In genomic region chr10:66983043-66983442, GRCm38 (mm10) we compare ENCODE assay signal across 27 mouse cellular contexts.
DNase-seq lines count a peak whose midpoint lies in the region; ATAC-seq and TF ChIP-seq lines count a peak whose summit lies in the region.
"Had no signal": no experiment of that assay in that cellular context is flagged by ENCODE, and none has a peak within 500 bp of the region (broad histone marks: within the 10 kb centered on the region; RNA-seq: fewer than 3 reads in every experiment).

No protein-coding gene starts in this region.

- H3K79me2 ChIP-seq in C2C12 (ENCODE audit: control insufficient read depth, insufficient read depth) = no peaks in the 10 kb centered on the region

- H3K4me3 ChIP-seq in C2C12 (ENCODE audit: insufficient read depth, poor library complexity, severe bottlenecking) = no peak overlapping the region
- no peak overlapping the region for H3K4me3 ChIP-seq in liver, postnatal 0 days (ENCODE audit: low read depth, low read length)
- H3K4me3 ChIP-seq in midbrain, embryonic 15.5 days = no peak overlapping the region
- H3K4me3 ChIP-seq: embryonic facial prominence, embryonic 13.5 days; erythroblast, embryonic 14.5 days; forebrain, embryonic 12.5 days; heart, embryonic 12.5 days; hindbrain, embryonic 10.5 days; kidney, embryonic 15.5 days; limb, embryonic 15.5 days; neural tube, embryonic 15.5 days had no signal

- TF ChIP-seq CTCF in C2C12 (IDR thresholded peaks at IDR 0.05; ENCODE audit: control insufficient read depth, insufficient read depth, insufficient read length) = no peak
- TF ChIP-seq CTCF in liver, postnatal 0 days (IDR thresholded peaks at IDR 0.05; ENCODE audit: low read depth) = no peak

- H3K9me3 ChIP-seq in liver, postnatal 0 days (ENCODE audit: low read length) = no peaks in the 10 kb centered on the region
- no peaks in the 10 kb centered on the region for H3K9me3 ChIP-seq in midbrain, embryonic 15.5 days
- H3K9me3 ChIP-seq: embryonic facial prominence, embryonic 13.5 days; forebrain, embryonic 12.5 days; heart, embryonic 12.5 days; hindbrain, embryonic 10.5 days; kidney, embryonic 15.5 days; limb, embryonic 15.5 days; neural tube, embryonic 15.5 days had no signal

- H3K27me3 ChIP-seq in C2C12 (ENCODE audit: control insufficient read depth, insufficient read depth, insufficient read length) = no peaks in the 10 kb centered on the region
- no peaks in the 10 kb centered on the region for H3K27me3 ChIP-seq in liver, postnatal 0 days (ENCODE audit: insufficient read depth, low read length)
- no peaks in the 10 kb centered on the region for H3K27me3 ChIP-seq in midbrain, embryonic 15.5 days (replicated peaks)
- H3K27me3 ChIP-seq: embryonic facial prominence, embryonic 13.5 days; forebrain, embryonic 12.5 days; heart, embryonic 12.5 days; kidney, embryonic 15.5 days; limb, embryonic 15.5 days; neural tube, embryonic 15.5 days had no signal

- DNase-seq in 416B (ENCODE audit: low read depth) (peak; percentile 71), MEL-GATA-1-ER (ENCODE audit: extremely low read depth, low read depth) (peak; percentile 16)
- peak; percentile 20 for DNase-seq in liver, postnatal 0 days
- DNase-seq in layer of hippocampus, adult 8-10 months (ENCODE audit: low spot score in 2 of 2) = no peak
- no peak for DNase-seq in ovary, postnatal 36 days (ENCODE audit: low spot score)
- no peak for DNase-seq in embryo, embryonic 10.5 days (ENCODE audit: low spot score)
- DNase-seq: adrenal gland, adult 2 months; cerebellum, adult 18-20 months; cerebellum, postnatal 14 days; embryo, embryonic 11 days; gastrocnemius, postnatal 36 days; heart, postnatal 10 days; kidney, adult 11 months; left cerebral cortex, postnatal 4 days; lung, adult 2 months had no signal

- no peaks in the 10 kb centered on the region for H3K79me3 ChIP-seq in C2C12 (ENCODE audit: low read depth)

- H3K4me1 ChIP-seq in liver, postnatal 0 days (ENCODE audit: insufficient read depth) = no peaks in the 10 kb centered on the region
- no peaks in the 10 kb centered on the region for H3K4me1 ChIP-seq in midbrain, embryonic 15.5 days
- H3K4me1 ChIP-seq: embryonic facial prominence, embryonic 13.5 days; heart, embryonic 12.5 days; hindbrain, embryonic 10.5 days; limb, embryonic 15.5 days; neural tube, embryonic 15.5 days had no signal

- no peak overlapping the region for H3K4me2 ChIP-seq in liver, postnatal 0 days (ENCODE audit: low read depth, low read length)
- no peak overlapping the region for H3K4me2 ChIP-seq in midbrain, embryonic 15.5 days
- H3K4me2 ChIP-seq: embryonic facial prominence, embryonic 13.5 days; forebrain, embryonic 12.5 days; heart, embryonic 12.5 days; kidney, embryonic 15.5 days; limb, embryonic 15.5 days; neural tube, embryonic 15.5 days had no signal

- ATAC-seq in liver, postnatal 0 days = no peak
- ATAC-seq in midbrain, embryonic 15.5 days (replicated peaks) = no peak
- ATAC-seq: hindbrain, postnatal 0 days; midbrain, embryonic 16.5 days had no signal

- H3ac ChIP-seq in C2C12 (ENCODE audit: control insufficient read depth, insufficient read length, low read depth) = no peak overlapping the region

- no peak overlapping the region for H3K27ac ChIP-seq in liver, postnatal 0 days (ENCODE audit: low read depth)
- no peak overlapping the region for H3K27ac ChIP-seq in midbrain, embryonic 15.5 days
- H3K27ac ChIP-seq: embryonic facial prominence, embryonic 13.5 days; forebrain, embryonic 12.5 days; hindbrain, embryonic 10.5 days; hindbrain, postnatal 0 days; kidney, embryonic 15.5 days; limb, embryonic 15.5 days; neural tube, embryonic 15.5 days had no signal

- H3K9ac ChIP-seq in liver, postnatal 0 days (replicated peaks) = no peak overlapping the region
- H3K9ac ChIP-seq in midbrain, embryonic 15.5 days = no peak overlapping the region
- H3K9ac ChIP-seq: embryonic facial prominence, embryonic 13.5 days; forebrain, embryonic 12.5 days; heart, embryonic 12.5 days; kidney, embryonic 15.5 days; limb, embryonic 15.5 days; neural tube, embryonic 15.5 days had no signal

- 64% methylated on average over 5 of the region's 5 CpGs for WGBS in liver, postnatal 0 days (ENCODE audit: insufficient replicate concordance)
- WGBS in midbrain, embryonic 15.5 days = 90% methylated on average over 5 of the region's 5 CpGs

- no peaks in the 10 kb centered on the region for H3K36me3 ChIP-seq in C2C12 (ENCODE audit: control insufficient read depth, insufficient read depth)
- no peaks in the 10 kb centered on the region for H3K36me3 ChIP-seq in liver, postnatal 0 days (replicated peaks; ENCODE audit: insufficient read depth, low read length)
- no peaks in the 10 kb centered on the region for H3K36me3 ChIP-seq in midbrain, embryonic 15.5 days (replicated peaks)
- H3K36me3 ChIP-seq: embryonic facial prominence, embryonic 13.5 days; forebrain, embryonic 12.5 days; heart, embryonic 12.5 days; hindbrain, embryonic 10.5 days; kidney, embryonic 15.5 days; limb, embryonic 15.5 days; neural tube, embryonic 15.5 days had no signal

- no peak for TF ChIP-seq EP300 in liver, postnatal 0 days (IDR thresholded peaks at IDR 0.05; ENCODE audit: low read depth)

TF ChIP-seq in C2C12, 6 proteins besides CTCF, POLR2A, EP300 and RAD21:
- TF ChIP-seq MAX (IDR thresholded peaks at IDR 0.05) (no peak), CEBPB (IDR thresholded peaks at IDR 0.05; ENCODE audit: low read depth) (peak; percentile 26)

Comparison
In these comparisons a context has a peak if more than half of its experiments do, and no peak if none do; other contexts are left out.
1. DNase-seq: peak in 416B (single experiment), MEL-GATA-1-ER (single experiment) and liver, postnatal 0 days (single experiment); none in layer of hippocampus, adult 8-10 months (0 of 2), ovary, postnatal 36 days (single experiment) and embryo, embryonic 10.5 days (single experiment).